Mouse (Mus musculus): Measurements from ENCODE around the gene Gstp1. TPM values are rescaled to one million over a fixed set of nuclear protein-coding genes. Genes with fewer than 3 reads are reported as not detected.

The Gstp1 gene
- total RNA-seq, 2 experiments from 2014 or later: 299 to 324 TPM

DNA sequence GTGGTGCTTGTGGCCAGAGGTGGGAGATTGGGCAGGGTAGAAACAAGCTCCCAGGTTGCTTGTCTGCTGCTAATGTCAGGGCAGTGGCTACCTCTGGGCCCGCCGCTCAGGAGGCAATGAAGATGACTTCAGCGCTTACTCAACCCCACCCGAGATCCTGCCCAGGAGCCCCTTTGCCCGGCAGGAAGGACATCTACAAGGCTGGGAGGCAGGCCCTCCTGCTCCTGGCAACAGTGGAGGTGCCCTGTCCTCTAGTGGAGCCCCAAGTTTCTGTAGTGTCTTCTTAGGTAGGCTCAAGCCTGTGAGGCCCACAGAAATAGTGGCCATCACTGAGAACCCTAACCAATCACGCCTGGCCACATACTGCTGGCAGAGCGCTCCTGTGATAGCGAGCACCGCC is 32.7 kb downstream of the Gstp1 start:
- intact Hi-C loops (cut with DNase I): no loop called here
- DNase-seq (ENCODE audit: extremely low spot score in 1 of 2, low spot score in 2 of 2): no peak
- H3K27ac ChIP-seq: no peak overlapping the region
- no peak for TF ChIP-seq CTCF (IDR thresholded peaks at IDR 0.05)
- H3K4me3 ChIP-seq: no peak overlapping the region

DNA sequence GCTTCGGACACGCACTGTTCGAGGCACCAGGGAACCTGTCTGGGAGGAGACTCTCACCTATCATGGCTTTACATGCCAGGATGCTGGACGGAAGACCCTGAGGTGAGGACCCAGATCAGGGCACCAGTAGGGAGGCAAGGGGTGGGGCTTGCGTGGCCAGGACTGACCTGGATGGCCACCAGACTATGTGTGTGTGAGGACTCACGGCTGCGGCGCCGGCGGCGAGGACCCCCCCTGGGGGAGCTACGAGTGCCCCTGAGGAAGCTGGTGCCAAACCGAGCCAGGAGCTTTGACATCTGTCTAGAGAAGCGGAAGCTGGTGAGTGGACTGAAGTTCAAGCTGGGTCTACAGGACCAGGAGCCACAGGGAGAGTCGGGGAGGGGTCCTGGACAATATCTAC is 33.5 kb downstream of the Gstp1 start:
- Histone ChIP-seq H3K27ac (no peak overlapping the region), H3K4me3 (no peak overlapping the region)
- DNase-seq (ENCODE audit: extremely low spot score in 1 of 2, low spot score in 2 of 2): no peak
- intact Hi-C loops (cut with DNase I): no loop called here
- TF ChIP-seq CTCF (IDR thresholded peaks at IDR 0.05): no peak

DNA sequence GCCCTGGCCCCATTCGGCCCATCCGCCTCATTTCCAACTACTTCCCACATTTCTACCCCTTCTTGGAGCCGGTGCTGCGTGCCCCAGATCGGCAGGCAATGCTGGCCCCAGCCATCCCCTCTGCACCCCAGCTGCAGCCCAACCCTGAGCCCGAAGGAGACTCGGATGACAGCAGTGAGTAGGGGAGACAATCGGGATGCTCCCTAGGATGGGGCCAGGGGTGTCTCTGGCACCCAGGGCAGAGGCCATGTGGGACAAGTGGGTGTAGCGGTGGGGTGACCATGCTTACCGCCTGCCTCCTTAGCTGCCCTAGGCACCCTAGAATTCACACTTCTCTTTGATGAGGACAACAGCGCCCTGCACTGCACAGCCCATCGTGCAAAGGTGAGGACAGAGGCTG is 34.1 kb downstream of the Gstp1 start:
- no peak overlapping the region for H3K4me3 ChIP-seq
- intact Hi-C loops (cut with DNase I): no loop called here
- no peak for TF ChIP-seq CTCF (IDR thresholded peaks at IDR 0.05)
- no peak for DNase-seq (ENCODE audit: extremely low spot score in 1 of 2, low spot score in 2 of 2)
- no peak overlapping the region for H3K27ac ChIP-seq

DNA sequence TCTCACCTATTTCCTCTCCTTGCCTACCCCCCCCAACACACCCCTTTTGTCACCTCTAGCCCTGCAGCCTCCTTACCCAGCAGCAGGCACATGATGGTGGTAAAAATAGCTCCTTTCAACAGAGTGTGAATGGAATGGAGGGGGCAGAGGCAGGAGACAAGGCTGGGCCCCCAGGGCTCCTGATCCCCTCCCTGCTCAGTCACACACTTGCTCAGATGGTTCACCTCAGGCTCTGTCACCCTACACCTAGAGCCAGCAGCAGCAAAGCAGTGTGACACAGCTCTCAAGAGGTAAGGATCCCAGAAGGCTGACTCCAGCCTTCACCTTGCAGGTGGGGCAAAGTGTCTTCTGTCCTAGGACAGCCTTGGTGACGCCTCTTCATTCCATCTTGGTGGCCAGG is 34.7 kb downstream of the Gstp1 start, which contains the start of gene Doc2g:
Gene Doc2g, plus strand, starts transcription at position 202 of the 400 bp plus-strand sequence.
- Histone ChIP-seq H3K4me3 (no peak within 1 kb of the TSS), H3K27ac (no peak within 1 kb of the TSS)
- TF ChIP-seq CTCF (IDR thresholded peaks at IDR 0.05): no peak
- intact Hi-C loops (cut with DNase I): no loop called here
- DNase-seq (ENCODE audit: extremely low spot score in 1 of 2, low spot score in 2 of 2): no peak

DNA sequence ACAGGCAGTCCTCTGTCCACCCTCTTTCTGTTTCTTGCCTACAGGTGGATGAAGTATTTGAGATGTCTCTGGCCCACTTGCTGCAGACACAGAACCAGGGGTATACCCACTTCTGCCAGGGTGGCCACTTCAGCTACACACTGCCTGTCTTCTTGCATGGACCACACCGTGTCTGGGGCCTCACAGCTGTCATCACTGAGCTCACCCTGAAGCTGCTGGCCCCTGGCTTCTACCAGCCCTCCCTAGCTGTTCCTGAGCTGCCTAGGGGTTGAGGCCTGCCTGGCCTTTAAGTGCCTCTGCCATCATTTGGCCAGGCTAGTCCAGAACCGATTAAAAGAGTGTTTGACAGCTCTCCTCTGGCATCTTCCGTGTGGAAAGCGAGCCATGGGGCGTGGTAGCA is 36.0 kb downstream of the Gstp1 start:
- no peak for TF ChIP-seq CTCF (IDR thresholded peaks at IDR 0.05)
- intact Hi-C loops (cut with DNase I): no loop called here
- Histone ChIP-seq H3K4me3 (no peak overlapping the region), H3K27ac (no peak overlapping the region)
- no peak for DNase-seq (ENCODE audit: extremely low spot score in 1 of 2, low spot score in 2 of 2)

DNA sequence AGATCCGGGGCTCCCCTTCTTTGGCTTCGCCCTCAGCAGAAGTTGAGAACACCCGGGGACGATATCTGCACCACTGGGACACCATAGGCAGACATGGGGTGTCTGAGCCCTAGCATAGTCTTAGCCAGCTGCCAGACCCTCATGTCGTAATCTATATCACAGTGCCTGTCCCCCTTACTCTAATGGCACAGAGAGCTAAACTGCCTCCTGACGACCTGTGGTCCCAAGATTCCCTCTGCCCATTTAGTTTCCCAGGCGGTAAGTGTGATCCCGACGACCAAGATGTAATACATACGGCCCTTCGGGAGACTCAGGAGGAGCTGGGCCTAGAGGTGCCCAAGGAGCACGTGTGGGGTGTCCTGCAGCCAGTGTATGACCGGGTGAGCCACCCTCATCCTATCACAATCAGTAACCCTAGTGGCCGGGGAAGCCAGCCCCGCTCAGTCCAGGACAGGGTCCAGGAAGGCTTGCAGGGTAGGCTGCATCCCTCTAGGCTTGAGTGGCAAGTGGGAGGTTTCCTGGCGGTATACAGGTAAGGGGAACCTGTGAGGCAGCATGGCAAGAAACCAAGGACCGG is 36.7 kb downstream of the Gstp1 start:
- intact Hi-C loops (cut with DNase I): loop anchor here (1.0 kb wide), 1 partner anchor 11 kb away; the partner anchor contains the start of gene Ndufv1
- Histone ChIP-seq H3K4me3 (peak overlapping the region; percentile 66), H3K27ac (peak overlapping the region; percentile 96)
- DNase-seq (ENCODE audit: extremely low spot score in 1 of 2, low spot score in 2 of 2): no peak
- no peak for TF ChIP-seq CTCF (IDR thresholded peaks at IDR 0.05)

DNA sequence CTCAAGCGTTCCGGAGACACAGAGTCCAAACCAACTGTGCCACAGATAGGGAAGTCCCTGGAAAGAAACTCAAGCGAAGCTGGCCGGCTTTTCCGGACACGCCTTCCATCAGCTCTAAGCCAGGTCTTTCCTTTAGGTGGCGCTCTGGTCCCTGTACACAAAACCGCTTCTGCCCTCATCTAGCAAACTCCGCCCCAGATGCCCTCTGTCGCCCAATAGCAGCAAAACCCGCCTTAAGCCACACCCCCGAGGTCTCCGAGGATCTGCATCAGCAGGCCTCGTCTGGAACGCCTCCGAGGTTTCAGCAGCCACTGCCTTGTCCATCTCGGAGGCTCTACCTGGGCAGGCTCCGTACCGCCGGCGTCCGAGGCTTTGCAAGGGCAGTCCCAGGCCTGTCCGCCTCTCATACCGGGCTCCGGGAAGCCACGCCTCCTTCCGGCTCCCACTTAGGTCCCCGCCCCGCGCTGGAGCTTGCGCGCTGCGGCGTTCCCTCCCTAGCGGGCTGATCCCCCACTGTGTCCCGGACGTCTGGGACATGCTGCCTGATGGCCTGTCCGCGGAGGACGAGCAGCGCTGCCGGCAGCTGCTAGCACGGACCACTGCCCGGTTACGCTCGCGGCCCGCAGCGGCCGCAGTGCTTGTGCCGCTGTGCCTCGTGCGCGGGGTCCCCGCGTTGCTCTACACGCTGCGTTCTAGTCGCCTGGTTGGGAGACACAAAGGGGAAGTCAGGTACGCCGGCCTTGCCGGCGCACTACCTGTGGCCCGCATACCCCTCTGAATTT is 37.5 kb downstream of the Gstp1 start, which contains the start of the genes Nudt8 and Gm49405:
Gene Nudt8, plus strand, starts transcription at position 462 of the 782 bp plus-strand sequence.
Gene Gm49405, plus strand, starts transcription at position 508 of the 782 bp plus-strand sequence.
- H3K27ac ChIP-seq: peak within 1 kb of the TSS; percentile 96
- intact Hi-C loops (cut with DNase I): loop anchor here (1.0 kb wide), 1 partner anchor 12 kb away; the partner anchor contains the start of gene Ndufv1
- H3K4me3 ChIP-seq: peak within 1 kb of the TSS; percentile 66
- DNase-seq (ENCODE audit: extremely low spot score in 1 of 2, low spot score in 2 of 2): peak; percentile 92
- TF ChIP-seq CTCF (IDR thresholded peaks at IDR 0.05): peak; percentile 86

DNA sequence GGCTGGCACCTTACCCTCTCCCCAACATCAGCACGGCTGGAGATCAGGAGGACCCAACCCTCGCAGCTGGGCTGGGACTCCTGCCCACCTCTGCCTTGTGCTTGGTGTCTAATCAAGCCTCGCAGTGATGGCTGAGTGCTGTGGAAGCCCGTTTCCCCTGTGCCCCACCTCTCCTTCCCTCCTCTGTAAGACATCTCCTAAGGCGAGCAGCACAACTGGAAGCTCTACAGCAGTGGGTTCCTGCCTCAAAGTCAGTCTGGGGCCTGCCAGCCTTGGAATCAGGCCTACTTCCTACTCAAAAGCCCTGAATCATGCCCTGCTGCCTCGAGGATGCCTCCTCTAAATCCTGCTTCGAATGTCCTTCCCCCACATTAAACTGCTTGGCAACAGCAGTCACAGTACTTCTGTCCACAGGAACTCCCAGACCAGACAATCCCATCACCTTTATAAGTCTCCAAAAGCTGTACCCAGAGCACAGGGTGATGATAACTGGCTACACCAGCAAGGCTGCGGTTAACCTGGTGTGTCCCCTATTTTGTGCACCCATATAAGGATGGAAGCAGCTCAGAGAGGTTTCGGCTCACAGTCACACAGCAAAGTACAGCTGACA is 38.6 kb downstream of the Gstp1 start:
- Histone ChIP-seq H3K27ac (no peak overlapping the region), H3K4me3 (no peak overlapping the region)
- no peak for TF ChIP-seq CTCF (IDR thresholded peaks at IDR 0.05)
- intact Hi-C loops (cut with DNase I): no loop called here
- DNase-seq (ENCODE audit: extremely low spot score in 1 of 2, low spot score in 2 of 2): no peak

DNA sequence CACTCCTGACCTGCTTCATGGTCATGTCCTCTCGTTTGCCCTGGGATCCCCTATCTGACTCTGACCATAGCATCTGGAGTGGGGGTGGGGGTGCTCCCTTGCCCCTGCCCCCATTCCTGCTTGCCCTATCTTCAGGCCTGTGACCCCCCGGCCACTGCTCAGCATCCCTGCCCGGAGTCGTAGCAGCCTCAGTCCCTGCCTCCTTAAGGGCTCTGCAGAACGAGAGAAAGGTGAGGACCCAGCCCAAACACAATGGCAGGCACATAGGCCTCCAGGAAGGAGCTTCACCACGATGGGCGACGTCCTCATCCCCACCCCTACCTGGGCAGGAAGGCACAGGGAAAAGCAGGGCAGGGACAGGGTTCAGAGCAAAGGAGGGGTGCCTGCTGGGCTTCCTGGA is 39.5 kb downstream of the Gstp1 start:
- intact Hi-C loops (cut with DNase I): no loop called here
- TF ChIP-seq CTCF (IDR thresholded peaks at IDR 0.05): no peak
- H3K4me3 ChIP-seq: no peak overlapping the region
- no peak for DNase-seq (ENCODE audit: extremely low spot score in 1 of 2, low spot score in 2 of 2)
- no peak overlapping the region for H3K27ac ChIP-seq

DNA sequence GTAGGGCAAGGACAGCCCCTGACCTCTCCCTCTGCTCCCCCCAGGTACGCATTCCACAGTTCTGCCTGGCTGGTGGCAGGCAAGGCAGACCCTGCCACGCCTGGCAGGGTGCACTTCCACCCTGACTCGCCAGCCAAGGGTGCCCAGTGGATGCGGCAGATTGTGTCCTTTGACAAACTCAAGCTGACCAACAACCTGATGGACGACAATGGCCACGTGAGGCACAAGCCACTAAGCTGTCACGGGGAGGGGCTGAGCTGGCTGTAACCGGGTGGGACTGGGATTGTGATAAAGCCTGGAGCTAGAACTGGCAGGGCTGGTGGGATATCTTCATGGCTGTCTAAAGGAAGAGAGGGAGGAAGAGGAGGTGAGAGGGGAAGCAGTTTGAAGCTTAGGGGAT is 40.6 kb downstream of the Gstp1 start:
- intact Hi-C loops (cut with DNase I): no loop called here
- no peak overlapping the region for H3K4me3 ChIP-seq
- no peak for TF ChIP-seq CTCF (IDR thresholded peaks at IDR 0.05)
- no peak overlapping the region for H3K27ac ChIP-seq
- no peak for DNase-seq (ENCODE audit: extremely low spot score in 1 of 2, low spot score in 2 of 2)

DNA sequence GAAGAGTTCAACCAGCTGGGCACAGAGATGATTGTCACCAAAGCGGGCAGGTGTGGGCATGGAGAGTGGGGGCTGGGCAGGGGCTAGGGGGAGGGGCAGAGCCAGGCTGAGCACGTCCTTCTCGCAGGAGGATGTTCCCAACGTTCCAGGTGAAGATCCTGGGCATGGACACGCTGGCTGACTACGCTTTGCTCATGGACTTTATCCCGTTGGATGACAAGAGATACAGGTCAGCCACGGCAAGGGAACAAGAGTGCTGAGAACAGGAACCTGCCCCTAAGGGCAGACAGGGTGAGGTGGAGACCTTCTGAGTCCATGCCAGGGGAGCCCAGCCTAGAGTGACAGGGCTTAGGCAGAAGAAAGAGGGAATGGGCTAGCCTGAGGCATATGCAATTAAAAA is 41.0 kb downstream of the Gstp1 start:
- no peak overlapping the region for H3K27ac ChIP-seq
- DNase-seq (ENCODE audit: extremely low spot score in 1 of 2, low spot score in 2 of 2): no peak
- no peak for TF ChIP-seq CTCF (IDR thresholded peaks at IDR 0.05)
- no peak overlapping the region for H3K4me3 ChIP-seq
- intact Hi-C loops (cut with DNase I): no loop called here

DNA sequence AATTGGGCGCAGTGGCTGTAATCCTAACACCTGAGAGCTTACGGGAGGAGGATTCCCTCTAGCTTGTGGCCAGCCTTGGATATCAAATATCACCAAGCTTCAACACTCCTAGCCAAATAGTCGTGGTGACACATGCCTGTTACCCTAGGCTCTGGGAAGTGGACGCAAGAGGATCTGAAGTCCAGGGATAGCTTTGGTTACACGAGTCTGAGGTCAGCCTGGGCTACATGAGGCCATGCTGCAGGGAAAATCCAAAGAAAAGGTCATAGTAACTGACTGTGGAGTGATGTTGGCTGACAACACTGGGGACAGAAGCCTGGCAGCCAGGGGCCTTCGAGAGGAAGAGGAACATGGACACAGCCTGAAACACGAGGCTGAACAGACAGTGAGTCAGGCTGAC is 41.7 kb downstream of the Gstp1 start:
- no peak for TF ChIP-seq CTCF (IDR thresholded peaks at IDR 0.05)
- H3K4me3 ChIP-seq: no peak overlapping the region
- intact Hi-C loops (cut with DNase I): no loop called here
- DNase-seq (ENCODE audit: extremely low spot score in 1 of 2, low spot score in 2 of 2): no peak
- no peak overlapping the region for H3K27ac ChIP-seq
